Mouse (Mus musculus) megakaryocyte progenitor cell, adult 5-6 weeks (primary cell): ENCODE results near the gene Gm10100. TPM values are rescaled to one million over a fixed set of nuclear protein-coding genes. Genes with fewer than 3 reads are reported as not detected.
"Not testable (repeated sequence)": the region's sequence is repeated elsewhere in the genome, so short reads cannot be mapped to it uniquely, and the experiment has no call there.

Source experiments
- ATAC-seq: replicated peaks from 2 replicates; pipeline ENCODE4 v1.8.0; 2016; ENCODE audit warnings: mild to moderate bottlenecking, moderate TSS enrichment, inconsistent platforms; ENCODE audit not compliant: poor library complexity
- total RNA-seq, 2 experiments: library from RNA; stranded (forward) in 1 of 2; stranded (reverse) in 1 of 2; fragments of 157-497, 149-512 nt in 1 of 2; fragments of 200-1000 nt in 1 of 2; gene quantifications; 2 replicates each; pipeline versions ENCODE4 v1.2.3 to v1.2.4; 2015 to 2017

Gm10100 gene
- total RNA-seq (2015) (not detected in 2 replicates), total RNA-seq (2017) (not detected in 2 replicates)

GRCm38 (mm10) chr10:77726186-77726585 lies at the start of gene Gm10100:
TSS of gene Gm10100 (plus strand) at chr10:77726486.
- no peak for ATAC-seq

GRCm38 (mm10) chr10:77677562-77677961 lies 48.7 kb upstream of the Gm10100 start:
- 0 out of 2 replicates have a peak, but pooled peaks have one; percentile 20 for ATAC-seq

- ATAC-seq = no peak
Measured at GRCm38 (mm10) chr10:77682994-77683393, 43.3 kb upstream of the Gm10100 start.

GRCm38 (mm10) chr10:77684181-77684580 lies 42.1 kb upstream of the Gm10100 start:
- no peak for ATAC-seq

GRCm38 (mm10) chr10:77685895-77686664 lies 40.2 kb upstream of the Gm10100 start, which contains the start of gene Tspear:
TSS of gene Tspear (plus strand) at chr10:77686569.
- no peak; the same call in 1 of the 2 replicates for ATAC-seq

GRCm38 (mm10) chr10:77687021-77687420 lies 39.3 kb upstream of the Gm10100 start:
- ATAC-seq = no peak

- ATAC-seq = not testable (repeated sequence)
Measured at GRCm38 (mm10) chr10:77690356-77690807, 35.9 kb upstream of the Gm10100 start, which contains the start of gene Gm19402. TSS of gene Gm19402 (minus strand) at chr10:77690757.

- ATAC-seq = no peak
Measured at GRCm38 (mm10) chr10:77697133-77697532, 29.2 kb upstream of the Gm10100 start, which contains the start of gene Gm9508. TSS of gene Gm9508 (minus strand) at chr10:77697233.

GRCm38 (mm10) chr10:77706326-77706725 lies 20.0 kb upstream of the Gm10100 start, which contains the start of gene Gm10272:
TSS of gene Gm10272 (plus strand) at chr10:77706626.
- no peak for ATAC-seq

GRCm38 (mm10) chr10:77709831-77710230 lies 16.5 kb upstream of the Gm10100 start:
- ATAC-seq = no peak

GRCm38 (mm10) chr10:77711157-77711556 lies 15.1 kb upstream of the Gm10100 start, which contains the start of gene Gm10024:
TSS of gene Gm10024 (plus strand) at chr10:77711457.
- ATAC-seq = not testable (repeated sequence)

- ATAC-seq = peak; percentile 44
Measured at GRCm38 (mm10) chr10:77713734-77714133, 12.6 kb upstream of the Gm10100 start.

- no peak for ATAC-seq
Measured at GRCm38 (mm10) chr10:77715507-77715906, 10.8 kb upstream of the Gm10100 start, which contains the start of gene Gm10142. TSS of gene Gm10142 (plus strand) at chr10:77715807.

GRCm38 (mm10) chr10:77720299-77720698 lies 6.0 kb upstream of the Gm10100 start, which contains the start of gene Krtap12-1:
TSS of gene Krtap12-1 (plus strand) at chr10:77720599.
- not testable (repeated sequence) for ATAC-seq

- ATAC-seq = no peak
Measured at GRCm38 (mm10) chr10:77724855-77725254, 1.4 kb upstream of the Gm10100 start.

GRCm38 (mm10) chr10:77728280-77728679 lies 2.0 kb downstream of the Gm10100 start:
- ATAC-seq = no peak

GRCm38 (mm10) chr10:77729241-77729640 lies 3.0 kb downstream of the Gm10100 start:
- peak; percentile 42; the same call in 1 of the 2 replicates for ATAC-seq

GRCm38 (mm10) chr10:77735928-77736327 lies 9.6 kb downstream of the Gm10100 start:
- no peak for ATAC-seq

GRCm38 (mm10) chr10:77738929-77739328 lies 12.6 kb downstream of the Gm10100 start:
- ATAC-seq = no peak

GRCm38 (mm10) chr10:77741924-77742688 lies 15.8 kb downstream of the Gm10100 start, which contains the start of gene Gm18596:
TSS of gene Gm18596 (minus strand) at chr10:77742638.
- ATAC-seq = not testable (repeated sequence)

GRCm38 (mm10) chr10:77750686-77751085 lies 24.4 kb downstream of the Gm10100 start:
- ATAC-seq = not testable (repeated sequence)
